Mouse (Mus musculus) duodenum, adult 2 months (tissue): Measurements from ENCODE around the gene Mesp2. TPM values are rescaled to one million over a fixed set of nuclear protein-coding genes. Genes with fewer than 3 reads are reported as not detected.

ENCODE experiments used
- polyA plus RNA-seq: library from polyadenylated mRNA; depleted of rRNA; stranded (reverse); fragments of >200 nt; gene quantifications from 2 replicates; pipeline ENCODE4 v1.2.3, GENCODE M21; 2012; ENCODE audit warnings: low replicate concordance; rRNA removed

Gene Mesp2
- polyA plus RNA-seq = 0.55 and 1.1 TPM in 2 replicates

DNA sequence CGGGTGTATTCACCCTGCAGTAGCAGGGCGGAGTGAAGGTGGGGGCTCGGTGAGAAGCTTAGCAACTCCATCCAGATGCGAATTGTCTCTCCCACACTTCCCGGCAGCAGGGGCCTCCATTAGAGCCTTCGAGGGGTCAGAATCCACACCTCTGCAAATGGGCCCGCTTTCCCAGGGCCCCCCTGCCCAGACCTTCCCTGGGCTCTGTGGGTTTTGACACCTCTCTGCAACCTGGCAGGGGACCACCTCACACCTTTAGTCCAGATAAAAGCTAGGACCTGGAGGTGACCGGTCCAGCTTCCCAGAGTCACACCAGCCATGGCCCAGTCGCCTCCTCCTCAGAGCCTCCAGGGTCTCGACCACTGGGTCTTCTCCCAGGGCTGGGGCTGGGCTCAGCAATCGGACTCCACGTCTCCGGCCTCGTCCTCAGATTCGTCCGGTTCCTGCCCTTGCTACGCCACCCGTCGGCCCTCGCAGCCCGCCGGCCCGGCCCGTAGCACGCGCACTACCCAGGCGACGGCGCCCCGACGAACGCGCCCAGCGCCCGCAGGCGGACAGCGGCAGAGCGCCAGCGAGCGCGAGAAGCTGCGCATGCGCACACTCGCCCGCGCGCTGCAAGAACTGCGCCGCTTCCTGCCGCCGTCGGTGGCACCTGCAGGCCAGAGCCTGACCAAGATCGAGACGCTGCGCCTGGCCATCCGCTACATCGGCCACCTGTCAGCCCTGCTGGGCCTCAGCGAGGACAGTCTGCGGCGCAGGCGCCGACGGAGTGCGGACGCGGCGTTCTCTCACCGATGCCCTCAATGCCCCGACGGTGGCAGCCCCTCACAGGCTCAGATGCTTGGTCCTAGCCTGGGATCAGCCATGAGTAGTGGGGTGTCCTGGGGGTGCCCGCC, at the start of gene Mesp2:
TSS of gene Mesp2 (plus strand) at position 117 of the 896 bp plus-strand sequence.

DNA sequence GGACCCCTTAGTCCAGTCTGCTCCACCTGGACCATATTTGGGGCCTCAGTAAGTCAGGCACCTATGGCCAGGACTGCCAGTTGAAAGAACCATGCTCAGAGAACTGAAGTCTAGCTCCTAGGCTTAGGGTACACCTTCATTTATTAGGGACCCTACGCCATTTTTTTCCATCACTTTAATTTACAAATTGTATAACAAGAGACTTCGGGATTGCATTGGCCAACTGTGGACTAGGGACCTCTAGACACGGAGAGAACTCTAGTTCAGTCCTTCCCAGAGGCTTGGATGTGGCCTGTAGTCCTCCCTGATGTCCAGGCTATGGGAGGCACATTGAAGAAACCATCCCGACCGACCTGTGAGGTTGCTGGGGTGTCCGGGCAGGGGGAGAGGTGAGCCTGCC, 16.8 kb upstream of the Mesp2 start, which contains the start of gene Mesp1:
TSS of gene Mesp1 (minus strand) at position 101 of the 400 bp plus-strand sequence.

DNA sequence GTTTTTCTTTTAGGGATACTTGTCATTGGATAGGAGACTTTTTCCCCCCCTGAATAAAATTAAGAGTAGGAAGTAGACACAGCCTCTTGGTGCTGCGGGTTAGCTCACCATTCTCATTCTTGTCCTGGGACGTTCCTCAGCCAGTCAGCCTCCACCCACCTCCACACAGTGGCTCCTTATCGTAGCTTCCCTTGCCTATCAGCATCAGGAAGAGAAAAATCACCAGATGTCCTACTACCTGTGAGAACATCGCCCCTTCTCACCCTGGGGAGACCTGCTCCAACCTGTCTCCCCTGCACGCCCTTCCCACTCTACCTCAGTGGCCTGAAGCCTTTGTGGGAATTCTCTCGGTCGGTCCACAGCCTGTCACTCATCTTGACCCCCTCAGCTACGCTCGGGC, 50.3 kb downstream of the Mesp2 start, which contains the start of gene Anpep:
TSS of gene Anpep (minus strand) at position 249 of the 400 bp plus-strand sequence.

Other genes with a start within 250 kb of the Mesp2 start
- 0.06 TPM in 1 of 2 replicates, not detected in the other for gene Rhcg, start 193.1 kb upstream of the Mesp2 start, polyA plus RNA-seq
- 0.57 and 1.9 TPM in 2 replicates for gene Ticrr, start 150.5 kb upstream of the Mesp2 start, polyA plus RNA-seq
- 0.51 and 0.75 TPM in 2 replicates for gene Kif7, start 95.0 kb upstream of the Mesp2 start, polyA plus RNA-seq
- gene Plin1, start 77.8 kb upstream of the Mesp2 start, polyA plus RNA-seq = 1.2 and 32.3 TPM in 2 replicates
- gene Pex11a, start 67.6 kb upstream of the Mesp2 start, polyA plus RNA-seq = 18.6 and 25.4 TPM in 2 replicates
- gene Wdr93, start 67.6 kb upstream of the Mesp2 start, polyA plus RNA-seq = 0.13 and 0.26 TPM in 2 replicates
- gene Mesp1, start 16.9 kb upstream of the Mesp2 start, polyA plus RNA-seq = 0.84 and 1.4 TPM in 2 replicates
- 1,254 and 9,216 TPM in 2 replicates for gene Anpep, start 50.3 kb downstream of the Mesp2 start, polyA plus RNA-seq
- gene Ap3s2, start 109.9 kb downstream of the Mesp2 start, polyA plus RNA-seq = 10.9 and 11.5 TPM in 2 replicates
- 19.8 and 20.5 TPM in 2 replicates for gene Arpin, start 124.6 kb downstream of the Mesp2 start, polyA plus RNA-seq
- gene Zfp710, start 214.1 kb downstream of the Mesp2 start, polyA plus RNA-seq = 37.2 and 42.2 TPM in 2 replicates